Mouse (Mus musculus) thymus, adult 18-20 months (tissue): ENCODE measurements around the gene Ulk4.

ENCODE experiments used
- DNase-seq, 2 experiments: peaks; one replicate each; pipeline ENCODE4 v3.0.0; 2022; ENCODE audit warnings: mixed read lengths in 2 of 2

Ulk4 gene

DNA sequence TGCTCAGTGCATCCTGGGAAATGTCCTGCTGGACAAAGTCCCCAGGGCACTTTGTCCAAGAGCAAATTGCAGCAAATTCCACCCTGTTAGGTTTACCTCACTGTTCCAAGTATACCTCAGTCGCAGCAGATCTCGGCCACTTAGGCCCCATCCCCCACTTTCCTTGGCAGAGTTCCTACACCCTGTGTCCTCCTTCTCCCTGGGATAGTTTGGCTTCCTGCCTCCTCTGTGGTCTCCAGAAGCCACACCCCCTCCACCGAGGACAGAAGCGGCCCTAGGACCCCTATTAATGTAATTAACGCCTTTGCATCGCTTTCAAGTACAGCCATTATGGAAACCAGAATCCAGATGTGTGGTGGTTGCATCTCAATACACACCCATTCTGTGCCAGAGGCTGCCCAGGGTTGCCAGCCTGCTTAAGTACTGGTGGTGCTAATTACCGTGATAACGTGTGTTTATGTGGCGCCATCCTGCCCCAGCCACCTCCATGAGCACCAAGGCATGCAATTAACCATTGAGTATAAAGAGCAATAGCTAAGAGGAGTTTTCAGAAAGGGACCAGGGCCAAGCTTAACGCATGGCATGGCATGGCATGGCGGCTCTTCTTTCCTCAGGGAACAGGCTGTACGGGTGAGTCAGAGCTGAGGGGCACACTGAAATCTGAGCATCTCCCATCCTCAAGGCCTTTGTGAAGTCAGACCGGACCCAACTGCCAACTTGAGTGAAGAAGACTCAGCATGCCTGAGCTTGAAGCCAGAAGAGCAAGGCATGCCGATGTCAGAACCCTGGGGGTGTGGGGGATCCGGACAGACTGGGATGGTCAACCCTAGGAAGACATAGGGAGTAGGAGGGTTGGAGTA is 275.1 kb downstream of the Ulk4 start:
- DNase-seq = no peak

DNA sequence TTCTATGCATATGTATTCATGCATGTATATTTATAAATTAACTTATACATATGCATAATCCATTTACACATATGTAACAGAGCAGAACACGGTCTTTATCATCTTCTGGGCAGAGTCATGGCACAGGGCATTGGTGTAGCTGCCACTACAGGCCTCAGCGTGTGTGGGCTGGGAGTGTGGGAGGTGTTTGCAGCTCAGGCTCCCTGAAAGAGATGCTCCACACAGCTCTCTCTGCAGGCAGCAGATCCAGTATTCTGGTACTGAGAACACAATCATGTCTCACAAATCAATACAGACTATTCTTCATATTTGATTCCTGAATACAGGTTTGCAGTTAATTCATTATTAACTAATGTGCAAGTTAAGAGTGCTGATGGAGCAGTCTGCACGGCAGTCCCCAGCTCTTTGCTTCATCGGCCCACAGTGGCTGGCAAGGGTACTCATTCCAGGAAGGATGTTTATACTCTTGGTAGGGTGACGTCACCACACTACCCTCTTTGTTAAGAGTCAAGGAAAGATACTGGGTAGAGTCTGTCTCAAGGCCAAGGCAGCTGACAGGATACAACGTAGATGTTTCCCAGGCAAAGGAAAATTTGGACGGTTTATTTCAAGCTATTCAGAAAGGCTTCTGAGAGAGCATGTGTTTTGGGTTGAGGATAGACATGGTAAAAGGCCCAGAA is 276.2 kb downstream of the Ulk4 start:
- DNase-seq = no peak

DNA sequence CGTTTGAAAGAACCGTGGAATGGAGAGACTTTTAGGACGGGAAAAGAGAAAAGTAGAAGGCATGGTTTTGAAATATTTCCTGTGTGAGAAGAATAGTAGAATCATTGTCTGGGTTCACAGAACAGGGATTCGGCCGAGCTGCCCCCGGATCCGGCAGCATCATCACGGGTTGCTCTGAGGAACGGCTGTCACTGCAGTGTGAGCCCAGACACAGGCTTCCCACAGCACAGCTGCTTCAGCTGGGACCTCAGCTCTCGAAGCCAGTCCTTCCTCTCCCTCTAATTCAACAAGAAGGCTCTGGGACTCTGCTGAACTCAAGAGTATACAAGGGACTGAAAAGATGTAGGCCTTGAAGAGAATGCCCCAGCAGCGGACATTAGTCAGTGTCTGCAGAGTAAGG is 278.3 kb downstream of the Ulk4 start:
- DNase-seq = no peak

DNA sequence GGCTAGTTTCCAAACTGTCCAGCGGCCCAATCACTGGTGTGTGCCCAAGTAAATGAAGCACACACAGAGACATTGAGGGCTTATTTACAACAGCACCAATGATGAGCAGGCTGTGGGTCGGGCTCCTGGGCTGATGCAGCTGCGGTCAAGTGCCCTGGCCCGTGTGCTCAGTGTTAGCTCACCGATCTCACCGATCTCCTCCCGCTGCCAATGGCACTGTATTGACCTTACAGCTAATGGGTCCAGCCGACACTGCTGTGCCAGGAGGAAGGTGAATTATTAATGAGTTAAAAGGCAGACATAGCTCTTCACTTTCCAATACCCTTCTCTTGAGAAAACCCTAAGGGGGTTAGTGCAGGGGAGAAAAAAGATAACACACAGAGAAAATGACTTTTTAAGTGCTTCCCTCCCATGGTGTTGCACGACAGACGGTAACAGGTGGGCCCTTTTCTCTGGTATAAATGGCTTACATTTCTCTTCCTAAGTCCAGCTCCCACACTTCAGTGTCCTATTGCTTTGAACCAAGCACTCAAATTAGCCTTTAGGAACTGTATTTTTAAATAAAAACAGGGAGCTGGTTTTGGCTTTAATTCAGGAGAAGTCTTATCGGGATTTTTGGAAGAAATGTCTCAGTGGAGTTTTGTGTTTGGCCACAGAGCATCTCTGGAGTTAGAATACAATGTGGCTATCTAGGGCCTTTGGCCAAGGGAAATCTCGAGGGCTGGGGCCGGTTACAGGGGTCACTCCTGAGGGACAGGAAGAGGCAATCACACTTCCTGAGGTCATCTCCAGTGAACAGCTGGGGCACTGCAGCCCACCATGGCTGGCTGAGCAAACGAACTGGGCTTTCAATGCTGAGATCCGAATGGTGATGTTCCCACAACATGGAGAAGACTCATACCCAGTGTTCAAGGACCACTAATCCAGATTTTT is 282.5 kb downstream of the Ulk4 start:
- DNase-seq = no peak

DNA sequence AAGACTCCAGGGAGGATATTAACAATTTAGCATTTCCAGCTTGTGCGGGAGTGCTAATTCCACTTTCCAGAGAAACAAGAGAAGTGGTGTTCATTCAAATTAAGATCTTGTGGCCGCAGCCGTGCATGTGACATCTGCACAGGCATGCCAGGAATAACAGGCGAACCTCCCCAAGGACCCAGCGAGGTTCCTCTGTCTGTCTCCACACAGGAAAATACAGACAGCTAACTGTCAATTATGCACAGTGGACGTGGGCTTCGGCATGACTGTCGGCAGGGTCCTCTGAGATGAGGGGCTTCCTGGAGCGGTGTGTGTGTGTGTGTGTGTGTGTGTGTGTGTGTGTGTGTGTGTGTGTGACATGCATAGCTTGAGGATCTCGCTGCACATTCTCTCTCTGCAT is 284.0 kb downstream of the Ulk4 start:
- no peak for DNase-seq

DNA sequence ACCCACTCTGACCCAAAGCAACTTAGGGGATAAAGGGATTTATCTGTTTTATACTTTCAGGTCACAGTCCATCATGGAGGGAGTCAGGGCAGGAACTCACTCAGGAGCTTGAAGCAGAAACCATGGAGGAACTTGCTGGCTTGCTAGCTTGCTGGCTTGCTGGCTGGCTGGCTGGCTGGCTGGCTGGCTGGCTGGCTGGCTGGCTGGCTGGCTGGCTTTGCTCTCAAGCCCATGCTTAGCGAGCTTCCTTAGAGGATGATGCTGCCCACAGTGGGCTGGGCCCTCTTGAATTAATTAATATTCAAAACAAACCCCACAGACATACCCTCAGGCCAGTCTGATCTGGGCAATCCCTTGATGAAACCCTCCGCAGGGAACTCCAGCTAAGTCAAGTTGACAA is 285.2 kb downstream of the Ulk4 start:
- DNase-seq = no peak

DNA sequence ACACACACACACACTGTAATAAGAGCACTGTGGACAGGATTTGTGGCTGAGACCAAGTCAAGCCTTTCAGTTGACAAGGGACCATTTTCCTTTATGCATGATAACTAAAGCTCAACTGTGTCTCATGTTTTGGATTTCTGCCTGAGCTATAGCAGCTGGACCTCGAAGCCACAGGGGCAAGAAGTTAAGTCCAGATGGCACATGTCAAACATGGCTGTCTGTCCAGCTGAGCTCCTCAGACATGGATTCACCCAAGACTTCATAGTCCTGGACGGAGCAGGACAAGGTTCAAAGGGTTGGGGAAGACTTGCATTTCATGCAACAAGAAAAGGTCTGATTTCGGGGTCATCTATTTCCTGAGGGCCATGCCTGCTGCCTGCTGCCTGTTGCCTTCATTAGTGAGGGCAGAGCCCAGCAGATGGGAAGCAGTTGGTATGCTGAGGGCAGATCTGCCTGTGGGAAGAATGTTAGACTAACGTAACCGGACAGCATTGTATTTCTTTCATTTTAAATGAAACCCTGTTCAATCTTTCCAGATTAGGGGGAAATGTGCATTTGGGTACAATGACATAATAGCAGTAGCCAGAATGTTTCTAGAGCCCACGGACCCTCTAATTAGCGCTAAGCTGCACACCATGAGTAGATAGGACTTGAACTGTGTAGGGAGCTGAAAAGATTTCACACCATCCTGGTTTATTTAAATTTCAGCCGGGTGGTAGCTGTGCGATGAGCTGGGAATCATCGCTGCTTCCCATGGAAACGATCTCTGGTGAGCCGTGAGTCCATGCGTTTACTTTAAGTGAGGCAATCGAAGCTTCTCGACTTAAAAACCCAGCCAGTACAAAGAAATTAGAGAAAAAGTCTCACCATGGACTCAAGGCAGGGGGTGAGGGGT is 286.9 kb downstream of the Ulk4 start:
- DNase-seq = no peak

DNA sequence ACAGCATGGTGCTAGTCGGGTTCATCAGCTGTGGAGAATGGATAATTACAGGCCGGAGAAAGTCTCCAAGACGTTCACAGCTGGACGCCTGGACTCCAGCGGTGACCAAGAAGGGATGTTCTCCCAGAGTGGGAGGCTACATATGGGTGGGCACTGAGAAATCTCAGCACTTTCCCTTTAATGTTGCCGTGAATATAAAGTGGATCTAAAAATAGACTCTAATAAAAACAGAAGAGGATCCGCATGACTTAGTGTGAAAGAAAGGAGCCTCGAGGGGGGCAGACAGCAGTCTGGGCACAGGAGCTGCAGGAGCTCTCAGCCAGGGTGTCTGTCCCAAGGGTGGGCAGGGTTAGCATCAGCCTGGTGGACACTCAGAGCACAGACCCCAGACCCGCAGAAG is 288.9 kb downstream of the Ulk4 start:
- no peak for DNase-seq

DNA sequence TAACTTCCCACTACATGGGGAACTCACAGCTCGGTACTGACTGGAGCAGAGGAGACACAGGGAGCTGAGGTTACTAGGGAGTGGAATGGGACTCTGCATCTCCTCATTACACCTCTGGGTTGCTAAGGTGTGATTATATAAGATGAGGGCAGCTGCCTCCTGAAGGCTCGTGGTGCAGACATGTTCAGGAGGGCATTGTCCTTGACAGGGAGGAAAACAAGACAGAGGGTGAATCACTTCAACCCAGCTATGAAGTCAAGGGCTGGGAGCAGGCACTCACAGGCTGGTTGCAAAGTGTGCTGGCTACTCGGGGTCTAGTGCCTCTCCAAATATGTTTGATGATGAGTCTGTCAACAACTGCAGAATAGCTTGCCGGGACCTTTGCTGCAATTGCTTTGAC is 290.0 kb downstream of the Ulk4 start:
- DNase-seq = no peak

DNA sequence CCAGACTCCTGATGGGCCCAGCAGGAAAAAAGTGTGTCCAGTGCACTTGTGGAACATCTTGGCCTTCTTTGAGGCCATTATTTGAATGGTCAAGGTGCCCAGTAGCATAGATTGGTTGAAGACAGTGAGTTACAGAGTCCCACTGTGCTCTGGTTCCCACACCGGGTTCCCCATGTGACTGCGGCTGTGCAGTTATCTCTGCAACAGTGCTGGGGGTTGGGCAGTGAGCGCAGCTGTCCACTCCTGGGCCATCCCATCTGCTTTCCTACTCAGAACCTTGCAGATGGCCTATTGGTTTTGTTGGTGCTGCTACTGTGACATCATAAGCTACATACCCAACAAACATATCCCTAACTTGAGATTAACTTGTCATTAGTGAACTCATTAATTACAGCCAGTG is 290.7 kb downstream of the Ulk4 start:
- no peak for DNase-seq

DNA sequence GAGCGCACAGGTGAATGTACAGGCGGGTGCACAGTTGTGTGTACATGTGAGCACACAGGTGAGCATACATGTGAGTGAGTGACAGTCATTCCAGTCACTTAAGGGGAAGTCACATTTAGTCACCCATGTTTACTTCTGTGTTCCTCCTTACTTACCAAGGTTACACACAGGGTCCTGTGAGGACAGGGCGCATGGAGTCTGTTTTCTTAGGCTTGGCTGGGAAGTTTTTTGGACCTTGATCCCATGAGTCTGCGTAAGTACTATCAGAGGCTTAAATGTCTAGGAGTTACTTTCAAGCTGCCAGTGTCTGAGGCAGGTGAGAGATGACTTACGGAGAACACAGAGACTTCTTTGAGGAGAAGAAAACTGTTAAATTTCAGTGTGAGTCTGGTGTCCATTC is 291.5 kb downstream of the Ulk4 start:
- DNase-seq = no peak

DNA sequence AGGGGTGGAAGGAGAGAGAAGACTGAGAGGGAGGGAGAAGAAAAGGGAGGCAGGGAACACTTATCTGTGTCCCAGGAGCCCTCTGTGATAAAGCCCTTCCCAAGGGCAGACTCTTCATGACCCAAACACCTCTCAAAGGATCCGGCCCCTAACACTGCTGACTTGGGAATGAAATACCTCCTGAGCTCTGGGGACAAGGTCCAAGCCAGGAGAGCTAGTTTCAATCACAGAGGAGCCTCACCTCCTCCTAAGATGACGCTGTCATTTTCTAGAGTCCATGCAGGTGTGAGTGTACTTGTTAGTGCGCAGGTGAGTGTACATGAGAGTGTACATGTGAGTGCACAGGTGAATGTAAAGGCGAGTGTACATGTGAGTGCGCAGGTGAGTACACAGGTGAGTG is 292.0 kb downstream of the Ulk4 start:
- DNase-seq = no peak

DNA sequence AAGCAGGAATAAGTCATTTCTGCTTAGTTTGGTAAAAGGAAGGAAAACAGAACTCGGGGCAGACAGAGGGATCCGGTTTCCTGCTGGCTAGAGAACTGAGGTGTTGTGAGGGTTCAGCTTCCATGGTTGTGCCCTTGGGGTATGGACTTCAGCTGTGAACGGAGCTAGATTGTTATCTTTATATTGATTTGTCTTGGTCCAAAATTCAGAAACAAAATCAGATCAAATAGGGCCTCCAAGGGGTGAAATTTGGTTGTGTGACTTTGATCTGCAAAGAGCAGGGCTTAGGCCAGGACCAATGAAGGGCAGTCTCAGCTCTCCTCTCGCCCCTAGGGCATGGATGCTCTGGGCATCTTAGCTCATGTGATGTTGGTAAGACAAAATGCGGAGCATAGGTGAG is 292.5 kb downstream of the Ulk4 start:
- DNase-seq = no peak

DNA sequence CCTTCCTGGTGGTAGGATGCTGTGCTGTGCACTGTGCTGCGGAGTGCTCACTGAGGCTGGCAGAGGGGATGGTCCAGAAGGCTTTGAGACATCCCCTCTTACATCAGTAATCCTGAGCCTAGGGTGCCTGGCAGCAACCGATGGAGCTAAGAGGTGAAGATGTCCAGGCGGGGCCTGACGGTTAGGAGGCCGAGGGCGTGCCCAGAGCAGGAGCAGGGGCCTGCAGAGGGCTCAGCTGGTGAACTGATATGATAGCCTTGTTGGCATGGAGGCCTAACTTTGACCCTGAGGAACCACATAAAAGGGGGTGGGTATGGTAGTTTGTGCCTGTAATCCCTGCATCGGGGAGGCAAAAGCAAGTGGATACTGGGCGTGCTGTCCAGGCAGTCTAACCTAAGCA is 293.1 kb downstream of the Ulk4 start:
- no peak for DNase-seq

DNA sequence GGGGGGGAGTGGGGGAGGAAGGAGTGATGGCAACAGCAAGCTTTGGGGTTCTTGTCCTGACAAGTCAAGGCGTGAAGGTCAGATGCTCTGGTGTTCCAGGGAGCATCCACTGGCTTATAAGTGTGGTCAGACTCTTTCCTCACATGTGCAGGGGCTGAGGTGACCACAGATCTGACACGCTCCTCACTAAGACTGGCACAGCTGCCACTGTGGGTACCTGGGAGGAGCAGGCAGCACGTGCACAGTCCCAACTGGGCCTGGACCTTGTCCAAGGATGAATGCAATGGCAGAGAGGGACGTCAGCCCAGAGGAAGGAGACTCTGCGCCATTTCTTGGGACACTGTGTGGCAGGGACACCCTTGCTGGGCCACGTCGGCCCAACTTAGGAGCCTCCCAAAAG is 295.2 kb downstream of the Ulk4 start:
- DNase-seq = no peak

DNA sequence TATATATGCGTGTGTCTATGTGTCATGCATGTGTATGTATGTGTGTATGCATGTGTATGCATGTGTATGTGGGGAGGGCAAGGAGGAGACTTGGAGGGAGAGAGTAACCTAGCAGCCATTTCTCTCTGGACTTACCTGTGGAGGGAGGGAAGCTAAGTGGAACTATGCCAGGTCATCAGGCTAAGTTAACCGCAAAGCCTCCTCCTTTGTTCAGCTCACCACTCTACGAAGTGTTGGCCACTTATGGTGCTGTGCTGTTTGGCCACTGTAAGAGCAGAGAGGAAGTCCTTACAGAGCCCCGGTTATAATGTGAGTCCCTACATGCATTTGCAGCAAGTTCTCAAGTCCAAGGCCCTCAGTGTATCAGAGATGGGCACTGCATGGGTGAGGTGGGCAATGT is 300.1 kb downstream of the Ulk4 start:
- no peak for DNase-seq

DNA sequence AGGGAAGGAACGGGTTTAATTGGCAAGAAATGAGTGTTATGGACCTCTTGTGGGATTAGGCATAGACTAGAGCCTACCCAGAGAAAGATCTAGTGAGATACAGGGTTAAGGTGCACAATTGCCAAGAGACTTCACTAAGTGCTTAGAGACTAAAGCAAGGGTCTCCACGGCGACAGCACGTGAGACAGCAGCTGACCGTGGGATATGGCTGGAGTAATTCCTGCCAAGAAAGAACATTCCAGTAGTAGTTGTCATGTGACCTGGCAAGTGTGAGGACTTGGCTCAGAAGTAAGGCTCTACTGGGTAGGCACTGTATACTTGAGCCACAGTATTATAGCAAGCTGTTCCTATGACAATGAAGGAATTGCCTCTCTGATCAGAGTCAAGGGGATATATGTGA is 300.8 kb downstream of the Ulk4 start:
- DNase-seq = no peak

DNA sequence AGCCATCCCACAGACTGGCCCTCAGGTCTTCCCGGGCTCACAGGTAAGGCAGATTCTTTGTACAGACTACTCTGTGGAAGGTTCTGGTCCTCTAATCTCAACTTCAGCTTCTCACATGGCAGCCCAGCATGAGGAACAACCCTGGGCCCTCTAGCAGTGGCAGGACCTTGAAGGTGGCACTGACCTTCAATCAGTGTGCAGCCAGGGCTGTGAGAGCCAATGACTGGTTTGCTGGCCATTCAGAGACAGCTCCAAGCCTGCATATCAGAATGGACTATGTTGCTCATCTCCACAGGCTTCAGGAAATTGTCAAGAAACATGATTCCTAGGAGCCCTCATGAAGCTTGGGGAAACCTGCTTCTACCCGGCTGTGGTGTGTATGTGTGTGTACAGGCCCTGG is 302.8 kb downstream of the Ulk4 start:
- no peak for DNase-seq

DNA sequence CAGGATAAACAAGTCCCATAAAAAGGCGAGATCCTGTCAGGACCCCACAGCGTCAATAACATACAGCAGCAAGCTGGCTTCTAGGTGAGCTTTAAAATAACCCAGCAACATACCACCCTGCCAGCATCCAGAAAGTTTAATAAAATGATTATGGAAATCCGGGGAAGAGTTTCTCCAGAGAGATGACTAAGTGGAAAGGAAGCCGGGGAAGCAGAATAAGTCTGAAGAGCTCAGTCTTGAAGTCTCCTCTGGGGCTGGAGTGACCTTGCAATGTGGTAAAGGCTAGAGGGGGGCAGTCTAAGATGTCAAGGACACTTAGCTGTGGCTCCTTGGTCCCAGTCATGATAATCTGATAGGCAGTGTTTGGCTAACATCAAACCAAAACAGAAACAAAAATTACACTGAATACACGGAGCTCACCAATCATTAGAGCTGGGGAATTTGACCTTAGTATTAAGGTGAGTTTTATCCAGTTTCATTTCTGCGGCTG is 303.9 kb downstream of the Ulk4 start:
- DNase-seq = no peak

DNA sequence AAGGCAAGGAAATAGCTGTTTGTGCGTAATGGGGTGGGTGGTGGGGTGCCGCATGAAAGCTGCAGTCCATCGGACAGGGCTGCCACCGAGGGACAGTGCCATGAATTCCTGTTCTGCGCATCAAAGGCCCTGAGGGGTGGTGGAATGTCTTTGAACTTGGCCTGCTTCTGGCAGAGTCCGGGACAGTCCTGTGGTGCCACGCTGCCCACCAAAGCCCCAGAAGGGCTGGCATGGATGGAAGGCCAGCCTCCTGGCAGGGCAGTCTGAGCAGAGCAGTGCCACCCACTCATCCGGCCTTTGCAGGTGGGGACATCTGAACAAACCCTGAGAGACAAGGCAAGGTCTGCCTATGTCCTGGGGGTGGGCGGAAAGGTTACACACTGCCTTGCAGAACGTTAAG is 312.0 kb downstream of the Ulk4 start:
- no peak for DNase-seq

DNA sequence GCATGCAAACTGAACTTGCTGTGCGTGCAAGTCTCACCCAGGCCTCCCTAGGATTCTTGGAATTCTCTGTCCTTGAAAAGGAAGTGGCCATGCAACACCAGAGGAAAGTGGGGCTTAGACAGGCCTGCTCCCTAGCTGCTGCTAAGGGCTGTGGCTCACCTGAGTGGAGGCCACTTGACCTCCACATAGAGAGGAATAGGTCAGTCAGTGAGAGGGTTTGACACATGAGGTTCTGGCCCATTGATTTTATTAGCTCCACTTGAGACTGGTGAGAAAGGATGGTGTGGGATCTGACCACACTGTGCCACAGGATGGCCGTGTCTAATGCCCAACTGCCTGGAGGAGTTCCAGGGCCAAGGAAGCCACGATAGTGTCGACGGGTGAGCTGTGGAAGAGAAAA is 312.8 kb downstream of the Ulk4 start:
- no peak for DNase-seq

DNA sequence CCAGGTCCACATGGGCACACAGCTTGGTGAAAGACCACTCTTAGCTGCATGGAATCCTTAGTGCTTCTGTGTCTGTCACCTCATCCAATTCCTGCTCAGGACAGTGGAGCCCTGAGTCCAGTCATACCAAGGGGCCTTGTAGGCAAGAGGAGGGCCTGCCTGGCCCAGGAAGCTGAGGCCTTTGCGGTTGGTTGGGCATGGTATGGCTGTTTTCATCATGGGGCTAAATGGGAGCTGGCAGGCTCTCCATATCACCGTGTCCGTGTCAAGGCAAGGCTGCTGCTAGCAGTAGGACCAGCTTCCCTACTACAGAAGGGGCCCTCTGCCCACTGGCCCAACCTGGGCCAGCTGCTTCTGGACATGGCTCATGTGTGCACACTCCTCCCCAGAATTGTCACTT is 313.3 kb downstream of the Ulk4 start:
- DNase-seq = no peak
